Mouse (Mus musculus) liver, embryonic 15.5 days (tissue): ENCODE data around the gene Spi1. TPM values are rescaled to one million over a fixed set of nuclear protein-coding genes. Genes with fewer than 3 reads are reported as not detected.

Experiments used
- ATAC-seq: fragments of 200-750 bp; cut with Nextera tagmentation; 2 replicates; pipeline ENCODE4 v1.8.0; 2017; ENCODE audit warnings: moderate number of reproducible peaks, mild to moderate bottlenecking, moderate library complexity; ENCODE audit not compliant: insufficient read depth
- H3K27ac ChIP-seq: fragments of 300-500 bp; sonication (generic); replicated peaks from 2 replicates; pipeline ENCODE4 v1.5.1; 2015; ENCODE audit warnings: mild to moderate bottlenecking, inconsistent platforms
- H3K27me3 ChIP-seq: fragments of 300-500 bp; sonication (generic); 2 replicates; pipeline ENCODE4 v1.6.1; 2015; ENCODE audit warnings: mild to moderate bottlenecking, inconsistent platforms
- H3K36me3 ChIP-seq: fragments of 300-500 bp; sonication (generic); replicated peaks from 2 replicates; pipeline ENCODE4 v1.6.1; 2015; ENCODE audit warnings: moderate library complexity, mild to moderate bottlenecking, inconsistent platforms
- H3K4me1 ChIP-seq: fragments of 300-500 bp; sonication (generic); replicated peaks from 2 replicates; pipeline ENCODE4 v1.6.1; 2015; ENCODE audit warnings: inconsistent platforms
- H3K4me2 ChIP-seq: fragments of 300-500 bp; sonication (generic); 2 replicates; pipeline ENCODE4 v1.6.1; 2015; ENCODE audit warnings: moderate library complexity, mild to moderate bottlenecking, inconsistent platforms
- H3K4me3 ChIP-seq: fragments of 300-500 bp; sonication (generic); replicated peaks from 2 replicates; pipeline ENCODE4 v1.5.1; 2015; ENCODE audit warnings: mild to moderate bottlenecking, inconsistent platforms
- H3K9ac ChIP-seq: fragments of 300-500 bp; sonication (generic); 2 replicates; pipeline ENCODE4 v1.6.1; 2015; ENCODE audit warnings: moderate library complexity, mild to moderate bottlenecking, inconsistent platforms
- H3K9me3 ChIP-seq: fragments of 300-500 bp; sonication (generic); replicated peaks from 2 replicates; pipeline ENCODE4 v1.6.1; 2016; ENCODE audit warnings: inconsistent platforms
- WGBS: fragments of 180-500 bp; shearing (Covaris S2); methylation state at CpG from one replicate; pipeline ENCODE4 v1.1.7; 2015; ENCODE audit warnings: mixed read lengths; ENCODE audit not compliant: insufficient replicate concordance; 5-methylcytosine and 5-hydroxymethylcytosine counted together
- polyA plus RNA-seq: library from polyadenylated mRNA; unstranded; fragments of >200 nt; fragmentation: Nextera tagmentation; extraction: Ambion mirVana; gene quantifications from 2 replicates; pipeline ENCODE4 v1.2.1, GENCODE M21; 2015

Spi1 gene
- polyA plus RNA-seq, 1 experiment from 2014 or later = 25.9 TPM

DNA sequence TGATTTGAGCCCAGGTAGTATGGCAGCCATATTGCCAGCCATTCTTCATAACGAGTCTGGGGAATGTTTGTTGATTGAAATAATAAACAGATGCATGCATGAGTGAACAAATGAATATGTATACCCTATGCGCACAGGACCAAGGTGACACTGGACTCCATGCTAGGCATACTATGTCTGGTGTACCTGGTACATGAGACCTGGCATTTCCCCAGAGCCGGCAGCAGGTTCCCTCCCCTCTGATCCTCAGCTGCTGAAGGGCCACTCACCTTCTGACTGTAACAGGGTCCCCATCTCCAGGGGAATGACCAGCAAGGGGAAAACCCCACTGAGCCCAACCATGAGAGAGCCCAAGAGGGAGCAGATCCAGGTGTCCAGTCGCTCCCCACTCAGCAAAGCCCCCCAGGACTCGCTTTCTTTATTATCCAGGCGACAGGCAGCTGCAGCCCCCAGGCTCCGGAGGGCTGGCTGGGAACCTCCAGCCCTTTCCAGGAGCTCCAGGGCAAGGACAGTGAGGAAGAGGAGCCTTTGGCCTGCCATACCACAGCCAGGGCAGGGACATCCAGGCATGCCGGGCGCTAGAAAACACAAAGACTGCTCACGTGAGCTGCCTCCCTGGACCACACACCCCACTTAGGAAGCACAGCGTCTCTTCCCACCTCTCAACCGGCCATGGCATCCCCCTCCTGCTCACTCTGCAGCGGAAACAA lies 13.9 kb upstream of the Spi1 start:
- no peak overlapping the region for H3K9ac ChIP-seq
- no peak for ATAC-seq

DNA sequence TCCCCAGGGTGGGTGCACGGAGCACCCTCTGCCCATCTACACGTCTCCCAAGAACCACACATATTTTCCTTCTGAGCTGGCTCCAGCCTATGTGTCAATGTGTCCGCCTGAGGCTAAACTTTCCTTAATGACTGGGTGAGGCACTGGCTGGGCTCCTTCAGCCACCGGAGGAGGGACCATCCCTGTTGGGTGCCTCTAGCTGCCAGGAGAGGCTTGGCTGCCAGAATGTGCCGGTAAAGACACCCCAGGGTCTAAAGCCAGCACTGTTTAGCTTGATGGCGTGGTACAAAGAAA lies 13.4 kb upstream of the Spi1 start:
- H3K27me3 ChIP-seq = no peaks in the 10 kb centered on the region
- H3K9me3 ChIP-seq = no peaks in the 10 kb centered on the region
- peaks cover 13% of the 10 kb centered on the region for H3K36me3 ChIP-seq
- WGBS = 69% methylated on average over 6 of the region's 6 CpGs
- no peak for ATAC-seq
- peak overlapping the region; percentile 76 for H3K4me3 ChIP-seq
- peak overlapping the region; percentile 95 for H3K4me2 ChIP-seq
- H3K27ac ChIP-seq = no peak overlapping the region
- peaks cover 43% of the 10 kb centered on the region for H3K4me1 ChIP-seq
- 0 out of 2 replicates have a peak overlapping the region, but pooled peaks have one; percentile 20 for H3K9ac ChIP-seq

More for the DNA sequence above, 13.9 kb upstream of the Spi1 start:
- H3K27me3 ChIP-seq = no peaks in the 10 kb centered on the region
- H3K27ac ChIP-seq = no peak overlapping the region
- 72% methylated on average over 13 of the region's 13 CpGs for WGBS
- no peaks in the 10 kb centered on the region for H3K9me3 ChIP-seq
- peak overlapping the region; percentile 95 for H3K4me2 ChIP-seq
- H3K4me3 ChIP-seq = peak overlapping the region; percentile 76; the same call in 1 of the 2 replicates
- peaks cover 18% of the 10 kb centered on the region for H3K36me3 ChIP-seq
- H3K4me1 ChIP-seq = peaks cover 43% of the 10 kb centered on the region

DNA sequence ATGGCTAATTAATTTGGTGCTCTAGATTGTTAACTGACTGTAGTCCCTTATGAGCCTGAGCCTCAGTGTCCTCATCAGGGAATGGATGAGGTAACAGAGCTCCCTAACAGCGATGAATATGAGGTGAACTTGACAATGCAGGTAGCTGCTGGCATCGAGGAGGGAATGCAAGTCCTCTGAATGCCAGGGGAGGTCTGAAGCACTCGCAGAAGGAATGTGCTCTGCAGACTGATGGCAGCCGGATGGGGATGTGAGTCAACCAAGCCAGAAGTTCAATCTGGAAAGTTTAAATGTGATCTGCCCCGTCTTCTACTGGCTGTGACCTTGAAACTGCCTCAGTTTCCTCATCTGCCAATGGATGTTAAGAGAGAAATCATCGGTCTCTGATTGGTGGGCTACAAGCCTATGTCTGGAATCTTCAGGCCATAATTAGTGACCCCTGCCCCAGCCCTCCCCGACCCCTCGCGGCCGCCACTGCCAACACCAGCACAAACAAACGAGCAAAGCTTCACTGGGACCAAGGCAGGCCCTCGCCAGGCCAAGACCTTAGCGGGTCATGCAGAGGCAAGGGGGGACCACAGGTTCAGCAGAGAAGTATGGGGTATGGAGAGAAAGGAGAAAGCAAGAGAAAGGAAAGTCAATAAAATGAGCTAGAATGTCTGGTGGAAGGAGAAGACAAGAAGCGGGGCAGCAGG lies 12.7 kb upstream of the Spi1 start:
- H3K4me3 ChIP-seq = peak overlapping the region; percentile 76
- no peaks in the 10 kb centered on the region for H3K27me3 ChIP-seq
- no peak; the same call in 1 of the 2 replicates for ATAC-seq
- H3K4me1 ChIP-seq = peaks cover 43% of the 10 kb centered on the region
- no peaks in the 10 kb centered on the region for H3K9me3 ChIP-seq
- H3K9ac ChIP-seq = peak overlapping the region; percentile 70
- peak overlapping the region; percentile 90 for H3K27ac ChIP-seq
- H3K4me2 ChIP-seq = peak overlapping the region; percentile 95
- peaks cover 7% of the 10 kb centered on the region for H3K36me3 ChIP-seq
- WGBS = 9% methylated on average over 14 of the region's 14 CpGs

DNA sequence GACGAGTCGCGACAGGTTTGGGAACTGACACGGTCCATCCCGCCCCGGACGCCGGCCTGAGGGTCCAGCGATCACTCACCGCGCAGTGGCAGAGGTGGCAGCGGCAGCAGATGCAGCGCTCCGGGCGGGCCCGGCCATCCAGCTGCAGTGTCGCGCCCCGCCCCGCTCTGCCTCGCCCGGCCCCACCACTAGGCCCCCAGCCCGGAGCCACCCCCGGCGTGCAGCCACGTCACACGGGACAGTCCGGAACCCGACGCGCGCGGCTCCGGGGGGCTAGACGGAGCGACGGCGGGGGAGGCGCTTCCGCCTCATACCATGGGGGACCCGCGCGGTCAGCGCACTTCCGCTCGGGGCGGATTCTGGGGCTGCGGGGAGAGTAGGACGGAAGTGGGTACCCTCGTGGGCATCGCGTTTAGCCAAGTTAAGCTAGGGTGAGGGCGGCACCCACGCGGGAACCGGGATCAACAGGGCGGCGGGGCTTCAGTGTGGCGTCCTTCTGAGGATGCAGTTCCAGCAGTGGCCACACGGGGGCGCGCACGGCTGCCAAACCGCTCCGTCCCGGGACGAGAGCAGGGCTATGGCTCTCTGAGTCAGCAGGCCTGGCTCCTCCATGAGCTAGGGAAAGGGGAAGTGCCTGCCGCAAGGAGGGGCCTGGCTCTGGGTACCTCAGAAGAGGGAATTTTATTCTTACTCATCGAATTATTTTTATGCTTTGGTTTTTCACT lies 12.0 kb upstream of the Spi1 start, which contains the start of gene Slc39a13:
Gene Slc39a13, minus strand, starts transcription at position 342 of the 725 bp plus-strand sequence.
- peak within 1 kb of the TSS; percentile 95 for H3K4me2 ChIP-seq
- H3K36me3 ChIP-seq = no peaks in the 10 kb centered on the region; the same call in 1 of the 2 replicates
- WGBS = under 1% methylated on average over 66 of the region's 69 CpGs
- peak within 1 kb of the TSS; percentile 76 for H3K4me3 ChIP-seq
- ATAC-seq = peak; percentile 95
- H3K27ac ChIP-seq = peak within 1 kb of the TSS; percentile 90
- no peaks in the 10 kb centered on the region for H3K27me3 ChIP-seq
- no peaks in the 10 kb centered on the region for H3K9me3 ChIP-seq
- H3K4me1 ChIP-seq = peaks cover 43% of the 10 kb centered on the region
- H3K9ac ChIP-seq = peak within 1 kb of the TSS; percentile 70

DNA sequence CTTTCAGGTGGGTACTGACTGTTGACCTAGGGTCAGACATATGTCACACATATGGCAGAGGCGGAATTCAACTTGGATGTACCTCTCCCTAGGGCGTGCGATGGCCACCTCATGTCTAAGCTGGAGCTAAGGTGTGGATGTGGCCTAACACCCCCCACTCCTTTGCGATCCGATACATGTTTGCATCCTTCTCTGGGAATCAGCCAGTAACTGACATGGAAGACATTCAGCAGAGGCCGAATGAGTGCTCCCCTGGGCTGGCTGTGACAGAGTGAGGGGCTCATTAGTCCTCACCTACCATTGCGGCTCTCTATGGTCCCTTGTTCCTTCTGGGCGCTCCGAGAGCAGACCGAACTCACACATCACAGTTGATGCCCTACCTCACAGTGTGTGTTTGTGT lies 11.1 kb upstream of the Spi1 start:
- H3K4me1 ChIP-seq = peaks cover 40% of the 10 kb centered on the region
- H3K27me3 ChIP-seq = no peaks in the 10 kb centered on the region
- H3K4me2 ChIP-seq = peak overlapping the region; percentile 95
- peak overlapping the region; percentile 76; the same call in 1 of the 2 replicates for H3K4me3 ChIP-seq
- WGBS = 82% methylated on average over 10 of the region's 10 CpGs
- peak overlapping the region; percentile 70; the same call in 1 of the 2 replicates for H3K9ac ChIP-seq
- H3K27ac ChIP-seq = peak overlapping the region; percentile 90
- no peak for ATAC-seq
- H3K9me3 ChIP-seq = no peaks in the 10 kb centered on the region
- no peaks in the 10 kb centered on the region for H3K36me3 ChIP-seq

DNA sequence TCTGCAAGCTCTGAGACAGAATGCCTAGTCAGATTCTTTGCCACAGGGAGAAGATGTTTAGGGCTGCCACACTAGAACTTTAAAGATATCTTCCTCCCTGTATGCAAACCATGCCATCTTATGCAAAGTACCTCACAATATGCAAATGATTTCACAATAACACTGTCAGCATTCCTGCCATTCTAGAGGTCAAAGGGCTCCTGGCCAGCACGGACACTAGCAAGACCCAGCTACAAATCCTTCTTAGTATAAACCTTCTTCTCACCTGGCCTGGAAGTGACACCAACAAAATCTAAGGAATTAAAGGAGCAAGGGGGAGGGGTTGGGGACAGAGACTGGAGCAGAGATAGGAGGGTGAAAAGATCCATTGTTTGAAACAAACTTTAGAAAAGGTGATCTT lies 10.1 kb upstream of the Spi1 start:
- no peaks in the 10 kb centered on the region for H3K27me3 ChIP-seq
- no peak overlapping the region for H3K4me3 ChIP-seq
- no peak overlapping the region for H3K27ac ChIP-seq
- H3K9me3 ChIP-seq = no peaks in the 10 kb centered on the region
- H3K36me3 ChIP-seq = no peaks in the 10 kb centered on the region
- H3K9ac ChIP-seq = no peak overlapping the region
- no peak for ATAC-seq
- peaks cover 40% of the 10 kb centered on the region for H3K4me1 ChIP-seq
- H3K4me2 ChIP-seq = no peak overlapping the region
- 66% methylated on average over 1 of the region's 1 CpGs for WGBS

DNA sequence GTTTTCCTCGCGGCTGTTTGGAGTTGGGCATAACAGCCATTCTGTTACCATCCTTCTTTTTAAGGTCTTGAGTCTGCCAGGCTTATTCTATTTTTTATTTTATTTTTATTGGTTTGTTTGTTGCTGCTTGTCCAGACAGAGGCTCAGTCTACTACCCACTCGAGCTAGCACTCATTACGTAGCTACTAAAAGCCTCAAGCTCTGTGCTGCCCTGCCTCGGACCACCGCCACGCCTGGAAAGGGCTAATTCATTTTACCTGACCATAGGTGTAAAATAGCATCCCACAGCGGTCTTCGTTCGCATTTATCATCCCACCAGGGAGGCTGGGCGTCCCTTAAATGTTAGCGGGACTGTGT lies 4.3 kb upstream of the Spi1 start:
- 29% methylated on average over 12 of the region's 12 CpGs for WGBS
- ATAC-seq = no peak
- H3K4me3 ChIP-seq = peak overlapping the region; percentile 51

DNA sequence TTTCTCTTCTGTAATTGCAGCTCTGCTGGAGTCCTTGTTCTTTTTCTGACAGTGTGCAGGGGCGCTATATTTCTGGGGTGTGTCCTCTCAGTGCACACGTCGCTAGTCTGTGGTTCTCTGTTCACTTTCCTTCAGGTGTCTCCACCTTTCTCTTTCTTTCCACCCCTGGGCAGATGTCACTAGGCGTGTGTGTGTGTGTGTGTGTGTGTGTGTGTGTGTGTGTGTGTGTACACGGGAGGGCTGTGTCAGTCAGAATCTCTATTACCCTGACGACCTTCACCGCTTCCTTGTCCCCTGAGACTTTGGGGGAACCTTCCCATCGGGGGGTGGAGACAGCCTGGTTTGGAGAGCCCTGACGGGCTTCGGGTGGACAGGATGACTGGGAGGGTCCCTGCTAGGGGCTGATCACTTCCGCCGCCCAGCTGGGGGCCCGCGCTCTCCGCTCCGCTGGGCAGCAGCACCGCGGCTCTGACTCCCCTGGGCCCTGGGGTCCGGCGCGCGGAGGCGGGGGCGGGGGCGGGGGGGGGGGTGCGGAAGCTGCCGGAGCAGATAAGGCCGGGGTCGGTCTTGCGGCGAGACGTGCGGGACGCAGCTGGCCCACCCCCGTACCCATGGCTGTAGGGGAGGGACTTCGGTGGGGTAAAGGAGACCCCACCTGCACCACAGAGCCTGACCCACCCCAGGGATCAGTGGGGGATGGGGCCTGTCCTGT lies 3.7 kb upstream of the Spi1 start:
- Histone ChIP-seq H3K27me3 (peaks cover 13% of the 10 kb centered on the region; the same call in 1 of the 2 replicates), H3K9me3 (no peaks in the 10 kb centered on the region), H3K4me2 (peak overlapping the region; percentile 75), H3K4me1 (peaks cover 21% of the 10 kb centered on the region), H3K9ac (peak overlapping the region; percentile 39; the same call in 1 of the 2 replicates), H3K4me3 (peak overlapping the region; percentile 51), H3K27ac (peak overlapping the region; percentile 14; the same call in 1 of the 2 replicates), H3K36me3 (no peaks in the 10 kb centered on the region)
- ATAC-seq = 0 out of 2 replicates have a peak, but pooled peaks have one; percentile 33
- WGBS = 0% methylated on average over 32 of the region's 36 CpGs

More for the DNA sequence above, 4.3 kb upstream of the Spi1 start:
- H3K27ac ChIP-seq = no peak overlapping the region
- H3K4me2 ChIP-seq = peak overlapping the region; percentile 75
- H3K27me3 ChIP-seq = peaks cover 13% of the 10 kb centered on the region; the same call in 1 of the 2 replicates
- H3K9me3 ChIP-seq = no peaks in the 10 kb centered on the region
- no peaks in the 10 kb centered on the region for H3K36me3 ChIP-seq
- H3K9ac ChIP-seq = no peak overlapping the region
- H3K4me1 ChIP-seq = peaks cover 18% of the 10 kb centered on the region

DNA sequence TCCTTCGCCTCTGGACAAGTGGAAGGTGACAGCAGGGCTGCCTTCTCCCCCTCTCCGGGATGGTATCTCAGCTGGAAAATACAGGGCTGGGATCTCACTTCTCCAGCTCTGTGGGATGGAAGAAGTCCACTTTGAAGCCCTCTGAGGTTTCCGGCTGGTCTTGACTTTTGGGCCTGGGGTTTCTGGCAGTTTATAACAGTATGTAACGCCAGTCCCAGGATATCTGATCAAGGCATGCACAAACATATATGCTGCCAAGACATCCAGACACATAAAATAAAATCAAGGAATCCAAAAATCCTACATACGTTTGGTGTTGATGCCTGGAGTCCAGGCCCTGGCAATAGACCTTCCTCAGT lies 3.2 kb upstream of the Spi1 start:
- peak overlapping the region; percentile 51 for H3K4me3 ChIP-seq
- H3K27me3 ChIP-seq = peaks cover 13% of the 10 kb centered on the region; the same call in 1 of the 2 replicates
- WGBS = 22% methylated on average over 5 of the region's 5 CpGs
- H3K36me3 ChIP-seq = no peaks in the 10 kb centered on the region
- H3K4me2 ChIP-seq = peak overlapping the region; percentile 75
- H3K9ac ChIP-seq = peak overlapping the region; percentile 39; the same call in 1 of the 2 replicates
- peaks cover 21% of the 10 kb centered on the region for H3K4me1 ChIP-seq
- peak overlapping the region; percentile 14; the same call in 1 of the 2 replicates for H3K27ac ChIP-seq
- ATAC-seq = no peak
- H3K9me3 ChIP-seq = no peaks in the 10 kb centered on the region

DNA sequence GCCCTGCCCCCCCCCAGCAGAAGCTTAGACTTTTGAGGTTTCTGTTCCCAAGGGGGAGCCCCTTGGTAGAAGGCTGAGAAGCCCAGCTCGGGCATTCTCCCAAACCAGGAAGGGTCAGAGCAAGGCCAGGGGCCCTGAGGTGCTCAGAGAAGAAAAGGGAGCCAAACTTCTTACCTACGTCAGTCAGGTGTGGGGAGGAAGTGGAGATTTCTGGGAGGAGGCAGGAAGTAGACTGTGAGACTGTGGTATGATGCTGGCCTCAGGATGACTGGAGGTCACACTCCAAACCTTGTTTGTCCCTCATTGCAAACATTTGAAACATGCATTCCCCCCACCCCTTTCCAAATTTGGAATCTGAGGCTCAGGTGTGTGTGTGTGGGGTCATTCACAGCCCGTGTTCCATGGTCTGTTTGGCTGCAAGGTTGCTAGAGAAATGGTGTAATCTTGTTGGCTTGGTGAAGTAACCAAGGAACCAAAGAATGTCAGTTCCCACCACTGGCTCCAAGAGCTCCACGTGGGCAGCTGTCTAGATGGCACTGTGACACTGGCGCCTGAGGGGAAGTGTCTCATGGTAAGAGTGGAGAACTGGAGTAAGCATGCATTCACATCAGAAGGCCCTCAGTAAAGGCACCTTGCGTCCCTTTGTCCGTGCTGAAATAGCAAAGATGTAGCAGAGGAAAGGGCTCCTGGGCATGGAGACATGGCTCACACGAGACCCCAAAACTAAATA lies 1.2 kb upstream of the Spi1 start:
- Histone ChIP-seq H3K9me3 (no peaks in the 10 kb centered on the region), H3K36me3 (no peaks in the 10 kb centered on the region), H3K27ac (peak overlapping the region; percentile 16; the same call in 1 of the 2 replicates), H3K4me1 (peaks cover 33% of the 10 kb centered on the region), H3K4me2 (0 out of 2 replicates have a peak overlapping the region, but pooled peaks have one; percentile 21), H3K27me3 (peaks cover 13% of the 10 kb centered on the region; the same call in 1 of the 2 replicates), H3K4me3 (no peak overlapping the region), H3K9ac (no peak overlapping the region)
- 49% methylated on average over 8 of the region's 8 CpGs for WGBS
- no peak for ATAC-seq
